Mouse (Mus musculus): ENCODE data around the gene Gtf3c2.
"Not testable (repeated sequence)": the region's sequence is repeated elsewhere in the genome, so short reads cannot be mapped to it uniquely, and the experiment has no call there.

Gtf3c2 gene

GRCm38 (mm10) chr5:31179766-31180630 is at the start of gene Gtf3c2, which contains the start of gene Gm29609:
Gene Gtf3c2 (minus strand): TSS chr5:31180144.
Gene Gm29609 (minus strand): TSS chr5:31179911.
- DNase-seq (ENCODE audit: extremely low spot score), result peak; percentile 92

GRCm38 (mm10) chr5:31226641-31227040 is 46.7 kb upstream of the Gtf3c2 start:
- DNase-seq (ENCODE audit: extremely low spot score), result no peak

GRCm38 (mm10) chr5:31222696-31223095 is 42.8 kb upstream of the Gtf3c2 start:
- no peak for DNase-seq (ENCODE audit: extremely low spot score)

- peak; percentile 59 for DNase-seq (ENCODE audit: extremely low spot score)
Observed at GRCm38 (mm10) chr5:31221304-31221945, 41.5 kb upstream of the Gtf3c2 start.

- peak; percentile 98 for DNase-seq (ENCODE audit: extremely low spot score)
Observed at GRCm38 (mm10) chr5:31220448-31221303, 40.7 kb upstream of the Gtf3c2 start, which contains the start of gene Ppm1g. Gene Ppm1g (minus strand): TSS chr5:31220687.

GRCm38 (mm10) chr5:31219911-31220447 is 40.0 kb upstream of the Gtf3c2 start:
- no peak for DNase-seq (ENCODE audit: extremely low spot score)

- DNase-seq (ENCODE audit: extremely low spot score), result no peak
Observed at GRCm38 (mm10) chr5:31219474-31219873, 39.5 kb upstream of the Gtf3c2 start.

- DNase-seq (ENCODE audit: extremely low spot score), result no peak
Observed at GRCm38 (mm10) chr5:31219070-31219469, 39.1 kb upstream of the Gtf3c2 start.

GRCm38 (mm10) chr5:31218294-31218693 is 38.4 kb upstream of the Gtf3c2 start:
- DNase-seq (ENCODE audit: extremely low spot score), result no peak

GRCm38 (mm10) chr5:31216554-31216953 is 36.6 kb upstream of the Gtf3c2 start:
- DNase-seq (ENCODE audit: extremely low spot score), result not testable (repeated sequence)

- no peak for DNase-seq (ENCODE audit: extremely low spot score)
Observed at GRCm38 (mm10) chr5:31204421-31204820, 24.5 kb upstream of the Gtf3c2 start.

GRCm38 (mm10) chr5:31203866-31204265 is 23.9 kb upstream of the Gtf3c2 start:
- no peak for DNase-seq (ENCODE audit: extremely low spot score)

- DNase-seq (ENCODE audit: extremely low spot score), result no peak
Observed at GRCm38 (mm10) chr5:31202933-31203332, 23.0 kb upstream of the Gtf3c2 start.

- DNase-seq (ENCODE audit: extremely low spot score), result peak; percentile 94
Observed at GRCm38 (mm10) chr5:31201742-31202590, 22.0 kb upstream of the Gtf3c2 start, which contains the start of gene Zfp513. Gene Zfp513 (minus strand): TSS chr5:31202303.

GRCm38 (mm10) chr5:31201042-31201741 is 21.2 kb upstream of the Gtf3c2 start:
- no peak for DNase-seq (ENCODE audit: extremely low spot score)

- DNase-seq (ENCODE audit: extremely low spot score), result no peak
Observed at GRCm38 (mm10) chr5:31200327-31200768, 20.4 kb upstream of the Gtf3c2 start.

- no peak for DNase-seq (ENCODE audit: extremely low spot score)
Observed at GRCm38 (mm10) chr5:31199893-31200292, 19.9 kb upstream of the Gtf3c2 start.

- no peak for DNase-seq (ENCODE audit: extremely low spot score)
Observed at GRCm38 (mm10) chr5:31199321-31199892, 19.5 kb upstream of the Gtf3c2 start.

- DNase-seq (ENCODE audit: extremely low spot score), result no peak
Observed at GRCm38 (mm10) chr5:31198616-31199320, 18.8 kb upstream of the Gtf3c2 start.

All from embryo, embryonic 9.5 days (tissue).